Mouse (Mus musculus) liver, embryonic 14.5 days (tissue): ENCODE measurements around the gene Npas4. TPM values are rescaled to one million over a fixed set of nuclear protein-coding genes. Genes with fewer than 3 reads are reported as not detected.
A peak's percentile ranks its signal among the peaks of the same experiment; 100 is the strongest.

Source experiments
- ATAC-seq: fragments of 200-750 bp; cut with Nextera tagmentation; 2 replicates; pipeline ENCODE4 v1.8.0; 2017; ENCODE audit warnings: moderate number of reproducible peaks, mild to moderate bottlenecking, moderate library complexity; ENCODE audit not compliant: insufficient read depth
- DNase-seq, 3 experiments: peaks; one replicate each; pipeline ENCODE4 v3.0.0-alpha.2; 2012 to 2013; ENCODE audit warnings: low read depth in 3 of 3, low spot score in 3 of 3
- H3K27ac ChIP-seq: fragments of 300-500 bp; sonication (generic); 2 replicates; pipeline ENCODE4 v1.5.1; 2014; ENCODE audit warnings: moderate library complexity, mild to moderate bottlenecking, control low read depth, inconsistent platforms
- H3K27me3 ChIP-seq: fragments of 300-500 bp; sonication (generic); 2 replicates; pipeline ENCODE4 v1.6.1; 2014; ENCODE audit warnings: mild to moderate bottlenecking, low read length, moderate library complexity; ENCODE audit not compliant: control insufficient read depth, insufficient read depth
- H3K36me3 ChIP-seq: fragments of 300-500 bp; sonication (generic); replicated peaks from 2 replicates; pipeline ENCODE4 v1.6.1; 2014; ENCODE audit warnings: low read depth; ENCODE audit not compliant: control insufficient read depth, insufficient read depth
- H3K4me1 ChIP-seq, 2 experiments: fragments of 200-500 bp in 1 of 2; fragments of 300-500 bp in 1 of 2; sonication (generic) in 1 of 2; replicated peaks; 2 replicates each; pipeline ENCODE4 v1.6.1; 2012 to 2014; ENCODE audit warnings: antibody characterized with exemption in 1 of 2, inconsistent platforms in 1 of 2, low read length in 1 of 2; ENCODE audit not compliant: control insufficient read depth in 2 of 2, insufficient read depth in 2 of 2
- H3K4me2 ChIP-seq: fragments of 300-500 bp; sonication (generic); 2 replicates; pipeline ENCODE4 v1.6.1; 2014; ENCODE audit warnings: low read depth, mild to moderate bottlenecking, control low read depth, moderate library complexity
- H3K4me3 ChIP-seq, 2 experiments: fragments of 200-500 bp in 1 of 2; fragments of 300-500 bp in 1 of 2; sonication (generic) in 1 of 2; 2 replicates each; pipeline ENCODE4 v1.5.1; 2012 to 2014; ENCODE audit warnings: low read depth in 2 of 2, low read length in 2 of 2, mild to moderate bottlenecking in 2 of 2, control low read depth in 1 of 2, inconsistent platforms in 1 of 2, moderate library complexity in 1 of 2; ENCODE audit not compliant: insufficient read depth in 1 of 2
- H3K9ac ChIP-seq: fragments of 300-500 bp; sonication (generic); replicated peaks from 2 replicates; pipeline ENCODE4 v1.6.1; 2014; ENCODE audit warnings: mild to moderate bottlenecking, control low read depth, moderate library complexity
- H3K9me3 ChIP-seq: fragments of 300-500 bp; sonication (generic); 2 replicates; pipeline ENCODE4 v1.6.1; 2016; ENCODE audit warnings: low read length, mixed read lengths; ENCODE audit not compliant: control insufficient read depth
- CTCF ChIP-seq: IDR thresholded peaks from 2 replicates; pipeline ENCODE4 v1.5.1; 2016; ENCODE audit warnings: antibody characterized with exemption, low read depth, control low read depth
- EP300 ChIP-seq: IDR thresholded peaks from 2 replicates; pipeline ENCODE4 v1.6.1; 2016; ENCODE audit warnings: antibody characterized with exemption, low read depth
- WGBS: fragments of 180-500 bp; shearing (Covaris S2); extraction: QIAGEN DNeasy Blood & Tissue Kit; methylation state at CpG from one replicate; pipeline ENCODE4 v1.1.7; 2014; ENCODE audit not compliant: insufficient replicate concordance; 5-methylcytosine and 5-hydroxymethylcytosine counted together
- polyA plus RNA-seq, 2 experiments: library from polyadenylated mRNA; depleted of rRNA in 1 of 2; stranded (reverse) in 1 of 2; unstranded in 1 of 2; fragments of >200 nt; fragmentation: Nextera tagmentation in 1 of 2; extraction: Ambion mirVana in 1 of 2; gene quantifications; 2 replicates each; pipeline versions ENCODE4 v1.2.1 to v1.2.3; 2012 to 2014

Npas4 gene
- polyA plus RNA-seq (2012; rRNA removed) = 0.11 and 0.12 TPM in 2 replicates
- polyA plus RNA-seq (2014; fragmentation: Nextera tagmentation; extraction: Ambion mirVana) = not detected in 2 replicates

- Histone ChIP-seq H3K4me1 (no peaks in the 10 kb centered on the region), H3K27ac (no peak within 1 kb of the TSS), H3K9me3 (no peaks in the 10 kb centered on the region), H3K27me3 (peaks cover 30% of the 10 kb centered on the region), H3K4me3 (no peak within 1 kb of the TSS), H3K9ac (no peak within 1 kb of the TSS), H3K36me3 (no peaks in the 10 kb centered on the region), H3K4me2 (no peak within 1 kb of the TSS)
- DNase-seq (no peak), ATAC-seq (no peak)
- no peak for TF ChIP-seq EP300
- TF ChIP-seq CTCF = no peak
- 16% methylated on average over 4 of the region's 4 CpGs for WGBS
Measured at GRCm38 (mm10) chr19:4990256-4990625, at the start of gene Npas4. Gene Npas4, minus strand, starts transcription at chr19:4990316.

DNA sequence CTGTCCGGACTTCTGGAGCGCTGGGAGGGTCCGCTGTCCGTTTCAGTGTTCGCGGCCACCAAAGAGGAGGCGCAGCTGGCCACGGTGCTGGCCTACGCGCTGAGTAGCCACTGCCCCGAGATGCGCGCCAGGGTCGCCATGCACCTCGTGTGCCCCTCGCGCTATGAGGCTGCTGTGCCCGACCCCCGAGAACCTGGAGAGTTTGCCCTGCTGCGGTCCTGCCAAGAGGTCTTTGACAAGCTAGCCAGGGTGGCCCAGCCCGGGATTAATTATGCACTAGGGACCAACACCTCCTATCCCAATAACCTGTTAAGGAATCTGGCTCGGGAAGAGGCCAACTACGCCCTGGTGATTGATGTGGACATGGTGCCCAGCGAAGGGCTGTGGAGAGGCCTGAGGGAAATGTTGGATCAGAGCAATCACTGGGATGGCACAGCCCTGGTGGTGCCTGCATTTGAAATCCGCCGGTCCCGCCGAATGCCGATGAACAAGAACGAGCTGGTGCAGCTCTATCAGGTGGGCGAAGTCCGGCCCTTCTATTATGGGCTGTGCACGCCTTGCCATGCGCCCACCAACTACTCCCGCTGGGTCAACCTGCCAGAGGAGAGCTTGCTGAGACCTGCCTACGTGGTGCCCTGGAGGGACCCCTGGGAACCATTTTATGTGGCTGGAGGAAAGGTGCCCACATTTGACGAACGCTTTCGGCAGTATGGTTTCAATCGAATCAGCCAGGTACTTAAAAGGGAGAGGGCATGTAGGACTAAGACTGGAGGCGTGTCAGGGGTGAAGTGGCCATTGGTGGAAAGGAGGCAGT is 49.4 kb upstream of the Npas4 start:
- H3K4me1 ChIP-seq = peaks cover 12 to 18% of the 10 kb centered on the region in 2 experiments
- H3K9me3 ChIP-seq = no peaks in the 10 kb centered on the region
- H3K4me2 ChIP-seq = peak overlapping the region; percentile 84
- H3K27me3 ChIP-seq = no peaks in the 10 kb centered on the region
- TF ChIP-seq EP300 = no peak
- TF ChIP-seq CTCF = no peak
- WGBS = 21% methylated on average over 41 of the region's 41 CpGs
- DNase-seq (no peak), ATAC-seq (no peak)
- H3K36me3 ChIP-seq = no peaks in the 10 kb centered on the region
- peak overlapping the region; percentile 53 to 60 for H3K4me3 ChIP-seq
- H3K9ac ChIP-seq = peak overlapping the region; percentile 61
- no peak overlapping the region for H3K27ac ChIP-seq

DNA sequence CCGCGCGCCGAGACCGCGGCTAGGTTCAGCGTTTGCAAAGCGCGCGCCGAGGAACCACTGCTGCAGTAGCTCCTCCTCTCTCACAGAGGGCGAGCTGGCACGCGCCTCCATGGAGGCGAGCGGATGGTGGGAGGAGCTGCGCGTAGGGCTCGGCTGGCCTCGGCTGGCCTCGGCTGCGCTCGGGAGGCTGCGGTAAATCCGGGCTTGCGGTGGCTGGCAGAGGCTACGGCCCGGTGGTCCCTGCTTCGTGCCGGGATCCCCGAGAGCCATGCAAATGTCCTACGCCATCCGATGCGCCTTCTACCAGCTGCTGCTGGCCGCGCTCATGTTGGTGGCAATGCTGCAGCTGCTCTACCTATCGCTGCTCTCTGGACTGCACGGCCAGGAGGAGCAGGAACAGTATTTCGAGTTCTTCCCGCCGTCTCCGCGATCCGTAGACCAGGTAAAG is 48.6 kb upstream of the Npas4 start, which contains the start of the genes B4gat1 and AC124502.3:
Gene B4gat1 (plus strand): TSS at position 118 of the 448 bp plus-strand sequence.
Gene AC124502.3 (plus strand): TSS at position 183 of the 448 bp plus-strand sequence.
- peak; percentile 79 for ATAC-seq
- H3K27ac ChIP-seq = no peak within 1 kb of the TSS
- H3K4me3 ChIP-seq = peak within 1 kb of the TSS; percentile 53 to 60
- H3K27me3 ChIP-seq = no peaks in the 10 kb centered on the region
- TF ChIP-seq CTCF (peak; percentile 66), EP300 (no peak)
- H3K9me3 ChIP-seq = no peaks in the 10 kb centered on the region
- peak within 1 kb of the TSS; percentile 84 for H3K4me2 ChIP-seq
- H3K4me1 ChIP-seq = peaks cover 12 to 18% of the 10 kb centered on the region in 2 experiments
- under 1% methylated on average over 42 of the region's 44 CpGs for WGBS
- H3K36me3 ChIP-seq = no peaks in the 10 kb centered on the region
- DNase-seq = peak; percentile 68 to 73 (median 71)
- H3K9ac ChIP-seq = peak within 1 kb of the TSS; percentile 61

DNA sequence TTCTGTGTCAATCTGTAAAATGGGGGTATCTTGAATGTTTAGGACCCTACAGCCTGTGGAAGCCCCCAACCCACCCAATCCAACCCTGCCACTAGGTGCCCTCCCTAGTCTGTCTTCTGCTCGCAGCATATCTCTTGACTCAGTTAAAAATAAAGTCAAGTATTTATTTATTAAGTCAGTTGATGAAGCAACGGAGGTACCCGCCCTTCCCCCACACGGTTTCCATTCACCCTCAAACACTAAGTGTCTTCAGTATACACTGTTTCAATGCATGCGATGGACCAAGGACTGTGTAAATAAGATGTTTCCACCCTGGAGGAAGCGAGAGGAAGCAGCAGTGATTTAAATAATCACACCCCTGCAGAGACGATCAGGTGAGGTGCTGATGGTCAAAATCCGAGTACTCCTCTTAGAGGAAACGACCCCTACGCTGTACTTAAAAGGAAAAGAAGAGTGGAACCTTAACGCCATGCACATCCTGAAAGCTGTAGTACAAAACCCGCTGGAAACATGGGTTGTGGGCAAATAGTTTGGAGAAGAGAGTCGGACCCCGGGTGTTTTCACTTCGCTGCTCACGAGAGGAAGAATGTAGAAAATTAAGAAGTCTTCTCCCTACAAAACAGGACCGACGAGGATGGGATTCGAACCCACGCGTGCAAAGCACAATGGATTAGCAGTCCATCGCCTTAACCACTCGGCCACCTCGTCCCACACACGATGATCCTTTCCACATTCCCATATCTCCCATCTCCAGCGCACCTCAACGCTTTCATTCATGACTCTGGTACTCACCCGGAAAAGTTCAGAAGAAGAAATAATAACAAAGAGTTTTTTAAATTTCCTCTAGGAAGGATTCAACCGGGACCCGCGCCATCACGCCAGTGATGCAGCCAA is 47.8 kb upstream of the Npas4 start:
- peak overlapping the region; percentile 53 to 60 for H3K4me3 ChIP-seq
- H3K36me3 ChIP-seq = no peaks in the 10 kb centered on the region
- no peak overlapping the region for H3K27ac ChIP-seq
- ATAC-seq (peak; percentile 52; the same call in 1 of the 2 replicates), DNase-seq (peak; percentile 49 to 58 (median 54))
- WGBS = 4% methylated on average over 32 of the region's 32 CpGs
- H3K9ac ChIP-seq = peak overlapping the region; percentile 60
- no peaks in the 10 kb centered on the region for H3K27me3 ChIP-seq
- H3K9me3 ChIP-seq = no peaks in the 10 kb centered on the region
- peak overlapping the region; percentile 84 for H3K4me2 ChIP-seq
- H3K4me1 ChIP-seq = peaks cover 12 to 18% of the 10 kb centered on the region in 2 experiments
- no peak for TF ChIP-seq CTCF
- no peak for TF ChIP-seq EP300
